Mouse (Mus musculus): ENCODE measurements around the gene Helz.
"Not testable (repeated sequence)": the region's sequence is repeated elsewhere in the genome, so short reads cannot be mapped to it uniquely, and the experiment has no call there.

Helz gene

DNA sequence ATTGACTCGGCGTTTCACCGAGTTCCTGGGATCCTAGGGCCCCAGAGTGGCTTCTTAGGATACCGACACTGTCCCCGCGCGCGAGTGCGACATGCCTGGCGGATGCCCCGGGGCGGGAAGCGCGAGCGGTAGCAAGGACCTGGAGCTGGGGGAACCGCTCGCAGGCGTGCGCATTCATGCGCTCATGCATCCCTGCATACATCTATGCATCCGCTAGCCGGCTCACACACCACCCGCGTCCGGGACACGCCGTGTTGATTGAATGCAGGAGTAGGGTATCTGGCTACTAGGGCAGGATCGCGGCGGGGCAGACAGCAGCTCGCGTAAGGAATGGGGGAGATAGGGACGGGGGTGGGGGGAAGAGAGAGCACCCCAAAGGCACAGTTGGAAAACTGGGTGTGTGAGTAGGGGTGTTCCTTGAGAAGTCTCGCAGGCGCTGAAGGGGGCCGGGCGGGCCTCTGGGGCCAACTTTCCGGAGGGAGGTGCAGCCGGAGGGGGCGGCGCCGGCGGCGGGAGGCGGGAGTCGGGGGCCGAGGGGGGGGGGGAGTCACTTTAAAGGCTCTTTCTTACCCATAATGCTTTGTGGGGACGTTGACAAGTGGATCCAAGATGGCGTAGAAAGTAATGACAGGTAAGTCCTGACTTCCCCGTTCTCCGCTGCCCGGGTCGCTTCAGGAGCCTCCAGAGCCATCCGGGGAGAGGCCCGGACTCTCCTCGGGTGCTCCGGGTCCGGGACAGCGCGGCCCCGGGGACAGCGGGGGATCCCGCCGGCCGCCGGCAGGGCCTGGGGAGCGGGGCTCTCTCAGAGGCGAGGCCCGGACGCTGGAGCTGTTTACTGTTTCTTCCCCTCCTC is at the start of gene Helz:
Helz (plus strand) TSS at position 580 of the 853 bp plus-strand sequence.
- DNase-seq (ENCODE audit: low read depth, low spot score): peak; percentile 88

DNA sequence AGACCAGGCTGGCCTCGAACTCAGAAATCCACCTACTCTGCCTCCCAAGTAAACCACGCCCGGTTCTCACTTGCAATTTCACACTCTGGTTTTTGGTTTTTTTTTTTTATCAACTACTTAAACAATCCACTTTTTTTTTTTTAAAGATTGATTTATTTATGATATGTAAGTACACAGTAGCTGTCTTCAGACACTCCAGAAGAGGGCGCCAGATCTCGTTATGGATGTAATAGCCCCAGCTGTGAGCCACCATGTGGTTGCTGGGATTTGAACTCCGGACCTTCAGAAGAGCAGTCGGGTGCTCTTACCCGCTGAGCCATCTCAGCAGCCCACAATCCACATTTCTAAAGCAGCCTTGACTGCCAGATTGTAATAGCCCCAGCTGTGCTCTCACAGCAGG is 44.9 kb upstream of the Helz start:
- DNase-seq (ENCODE audit: low read depth, low spot score): no peak

DNA sequence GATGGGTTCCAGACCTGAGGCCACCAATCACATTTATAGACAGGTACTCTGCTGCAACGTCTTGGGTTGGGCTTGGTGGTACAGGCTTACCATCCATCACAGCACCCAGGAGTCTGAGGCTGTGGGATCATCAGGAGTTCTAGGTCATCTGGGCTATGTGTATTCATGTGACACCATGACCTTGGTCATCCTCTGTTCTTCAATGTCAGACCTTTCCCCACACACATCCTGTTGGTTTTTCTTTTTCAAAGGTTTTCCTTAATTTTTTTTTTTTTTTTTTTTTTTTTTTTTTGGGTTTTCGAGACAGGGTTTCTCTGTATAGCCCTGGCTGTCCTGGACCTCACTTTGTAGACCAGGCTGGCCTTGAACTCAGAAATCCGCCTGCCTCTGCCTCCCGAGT is 43.4 kb upstream of the Helz start:
- not testable (repeated sequence) for DNase-seq (ENCODE audit: low read depth, low spot score)

DNA sequence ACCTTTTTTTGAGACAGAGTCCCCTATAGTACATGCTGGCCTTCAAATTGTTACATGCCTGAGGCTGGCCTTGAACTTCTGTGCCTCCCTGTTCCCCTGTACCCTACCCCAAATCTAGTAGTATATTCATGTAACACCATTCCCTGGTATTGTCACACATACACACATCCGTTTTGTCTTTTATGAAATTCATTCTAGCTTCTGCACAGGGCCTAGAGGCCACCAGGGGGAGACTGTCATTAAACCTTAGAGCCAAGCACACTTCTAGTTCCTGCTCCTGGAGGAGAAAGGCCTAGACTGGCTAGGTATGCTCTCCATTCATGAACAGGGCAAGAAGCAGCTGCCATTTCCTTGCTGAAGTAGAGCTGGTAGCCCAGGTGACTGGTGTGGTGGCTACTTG is 41.5 kb upstream of the Helz start:
- DNase-seq (ENCODE audit: low read depth, low spot score): peak; percentile 89

DNA sequence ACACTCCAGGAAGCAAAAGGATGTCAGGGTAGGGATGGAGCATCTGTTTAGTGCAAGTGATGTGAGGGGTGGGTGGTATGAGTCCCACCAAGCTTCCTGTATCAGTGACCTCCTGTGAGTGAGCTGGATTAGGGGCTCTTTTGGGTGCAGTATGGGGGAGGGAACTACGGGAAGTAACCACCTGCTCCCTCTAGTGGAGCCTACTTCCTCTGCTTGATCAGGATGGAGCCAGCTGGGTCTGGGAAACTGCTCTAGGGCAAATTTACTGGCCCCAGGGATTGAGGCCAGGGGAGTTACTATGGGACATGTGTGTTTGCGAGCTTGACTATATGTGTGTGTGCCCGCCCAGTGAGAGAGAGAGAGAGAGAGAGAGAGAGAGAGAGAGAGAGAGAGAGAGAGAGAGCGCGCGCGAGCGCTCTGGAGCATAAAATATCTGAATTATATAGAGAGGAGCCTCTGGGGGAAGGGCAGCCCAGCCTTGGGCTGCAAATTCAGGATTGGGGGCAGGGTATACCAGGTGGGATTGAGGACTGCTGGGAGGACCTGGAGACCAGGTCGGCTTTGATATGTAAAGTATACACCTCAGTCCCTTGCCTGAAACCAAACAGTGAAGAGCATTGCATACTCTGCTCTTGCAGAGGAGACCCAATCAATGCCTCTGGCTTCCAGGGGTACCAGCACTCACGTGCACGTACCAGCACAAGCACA is 37.9 kb upstream of the Helz start:
- DNase-seq (ENCODE audit: low read depth, low spot score): peak; percentile 92

DNA sequence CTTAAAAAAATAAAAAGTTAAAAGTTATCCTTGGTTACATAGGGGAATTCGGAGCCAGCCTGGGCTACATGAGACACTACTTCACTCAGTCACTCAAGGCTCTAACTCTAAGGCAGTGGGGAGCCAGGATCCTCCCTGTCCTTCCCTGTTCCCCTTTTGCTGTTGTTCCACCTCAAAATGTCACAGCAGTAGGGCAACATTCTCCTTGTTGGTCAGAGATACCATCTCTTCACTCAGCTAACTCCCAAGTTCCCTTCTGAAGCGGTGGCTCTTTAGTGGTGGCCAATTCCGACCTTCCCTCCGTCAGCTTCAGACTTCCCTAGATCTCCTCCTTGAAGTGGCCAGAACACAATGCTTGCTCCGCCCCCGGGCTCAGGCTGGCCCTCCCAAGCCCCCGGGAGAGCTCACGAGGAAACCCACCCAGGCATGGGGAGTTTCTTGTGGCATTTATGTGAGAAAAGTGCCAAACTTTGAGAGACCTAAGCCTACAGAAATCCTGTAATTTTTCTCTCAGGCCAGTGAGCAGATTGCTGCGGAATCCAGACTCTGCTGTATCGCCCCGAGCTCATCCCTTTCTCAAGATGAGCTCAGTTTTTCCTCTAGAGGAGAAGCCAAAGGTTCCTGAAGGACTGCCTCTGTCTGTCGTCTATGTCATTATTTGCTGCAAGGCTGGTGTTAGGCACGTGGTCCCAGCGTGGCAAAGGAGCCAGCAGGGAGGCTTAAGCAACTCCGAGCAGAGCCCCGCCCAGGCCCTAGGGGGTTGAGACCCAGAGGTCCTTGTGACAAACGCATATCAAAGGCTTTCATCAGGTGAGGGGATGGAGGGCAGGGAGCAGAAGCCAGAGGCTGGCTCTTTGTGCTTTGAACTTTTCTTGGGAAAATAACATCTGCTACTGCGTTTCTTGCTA is 37.1 kb upstream of the Helz start:
- peak; percentile 98 for DNase-seq (ENCODE audit: low read depth, low spot score)

DNA sequence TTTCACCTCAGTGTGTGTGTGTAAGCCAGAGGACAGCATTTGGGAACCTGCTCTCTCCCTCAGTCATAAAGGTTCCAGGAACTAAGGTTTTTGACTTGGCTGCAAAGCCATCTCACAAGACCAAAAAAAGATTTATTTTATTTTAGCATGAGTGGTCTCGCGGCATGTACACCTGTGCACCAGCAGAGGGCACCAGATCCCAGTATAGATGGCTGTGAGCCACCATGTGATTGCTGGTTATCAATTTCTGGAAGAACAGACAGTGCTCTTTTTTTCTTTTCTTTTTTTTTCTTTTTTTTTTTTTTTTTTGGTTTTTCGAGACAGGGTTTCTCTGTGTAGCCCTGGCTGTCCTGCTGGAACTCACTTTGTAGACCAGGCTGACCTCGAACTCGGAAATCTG is 35.8 kb upstream of the Helz start:
- DNase-seq (ENCODE audit: low read depth, low spot score): peak; percentile 85

DNA sequence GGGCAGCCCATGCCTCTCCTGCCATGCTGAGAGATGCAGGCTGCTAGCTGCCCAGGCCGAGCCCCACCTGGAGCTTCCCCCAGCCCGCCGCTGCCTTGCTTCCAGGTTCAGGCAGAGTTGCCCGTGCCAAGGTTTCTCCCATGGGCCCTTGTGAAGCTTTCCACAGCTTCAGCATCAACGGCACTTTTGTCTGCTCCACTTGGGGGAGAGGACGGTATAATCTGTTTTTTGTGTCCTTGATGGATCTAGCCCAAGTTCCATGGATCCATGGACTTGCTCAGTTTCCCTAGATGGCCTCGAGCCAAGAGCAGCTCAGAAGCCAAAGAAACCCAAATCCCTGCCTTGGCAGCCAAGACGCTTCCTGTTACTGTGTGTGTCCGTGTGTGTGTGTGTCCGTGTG is 34.7 kb upstream of the Helz start:
- no peak for DNase-seq (ENCODE audit: low read depth, low spot score)

DNA sequence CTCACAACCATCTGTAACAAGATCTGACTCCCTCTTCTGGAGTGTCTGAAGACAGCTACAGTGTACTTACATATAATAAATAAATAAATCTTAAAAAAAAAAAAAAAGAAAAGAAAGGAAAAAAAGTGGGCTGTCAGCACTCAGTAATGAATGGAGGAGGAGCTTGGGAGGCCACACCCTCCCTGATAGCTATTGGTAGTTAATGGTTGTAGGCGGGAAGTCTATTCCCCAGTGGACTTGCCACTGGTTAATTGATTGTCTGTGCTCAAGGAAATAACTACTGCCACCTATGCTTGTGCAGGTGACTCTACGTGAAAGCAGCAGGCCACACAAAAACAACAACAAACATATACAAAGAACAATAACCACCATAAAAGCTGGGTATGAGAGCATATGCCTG is 31.3 kb upstream of the Helz start:
- DNase-seq (ENCODE audit: low read depth, low spot score): peak; percentile 55

DNA sequence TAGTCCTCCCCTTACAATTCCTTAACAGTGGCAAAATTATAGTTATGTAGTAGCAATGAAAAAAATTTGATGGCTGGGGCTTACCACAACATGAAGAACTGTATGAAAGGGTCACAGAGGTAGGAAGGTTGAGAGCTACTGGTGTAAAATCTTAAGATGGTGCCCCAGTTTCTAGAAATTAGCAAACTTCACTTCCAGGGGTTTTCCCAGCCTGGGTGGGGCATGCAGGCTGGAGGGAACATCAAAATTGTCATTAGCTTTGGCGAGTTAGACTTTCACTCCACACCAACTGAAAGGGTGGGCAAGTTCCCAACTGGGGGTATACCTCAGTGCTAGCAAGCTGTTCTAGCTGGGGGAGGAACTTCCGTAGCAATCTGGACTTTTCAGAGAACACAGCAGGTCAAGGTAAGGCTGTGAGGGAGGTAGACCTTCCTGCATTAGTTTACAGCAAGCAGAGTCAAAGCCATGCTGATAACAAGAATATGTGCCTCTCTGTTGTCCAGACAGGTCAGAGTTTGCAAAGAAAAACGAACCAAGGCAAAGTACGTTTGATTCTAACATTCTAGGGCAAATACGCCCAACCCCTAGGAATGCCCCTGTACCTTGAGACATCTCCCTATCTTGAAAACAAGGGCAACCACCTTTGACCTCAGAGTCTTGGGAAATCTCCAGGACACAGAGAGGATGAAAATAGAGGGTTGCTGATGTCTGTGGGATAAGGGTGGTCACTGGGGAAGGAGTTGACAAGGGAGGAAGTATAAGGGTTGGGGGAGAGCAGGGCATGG is 28.9 kb upstream of the Helz start:
- no peak for DNase-seq (ENCODE audit: low read depth, low spot score)

DNA sequence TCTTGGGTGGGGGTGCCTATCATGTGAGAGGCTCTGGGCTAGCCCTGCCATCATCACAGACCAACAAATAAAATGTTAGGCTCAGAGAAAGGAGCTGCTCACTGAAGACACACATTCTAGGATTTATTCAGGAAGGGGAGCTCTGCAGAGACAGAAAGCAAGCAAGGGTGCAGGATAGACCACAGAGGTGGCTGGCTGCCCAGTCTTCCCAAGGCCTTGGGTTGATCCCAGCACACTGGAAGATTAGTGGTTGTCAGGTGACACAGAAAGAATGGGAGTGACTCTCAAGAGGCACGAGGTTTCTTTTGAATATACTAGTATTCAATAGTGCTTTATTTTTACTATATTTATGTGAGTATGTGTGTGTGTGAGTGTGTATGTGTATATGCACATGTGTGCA is 26.6 kb upstream of the Helz start:
- no peak for DNase-seq (ENCODE audit: low read depth, low spot score)

DNA sequence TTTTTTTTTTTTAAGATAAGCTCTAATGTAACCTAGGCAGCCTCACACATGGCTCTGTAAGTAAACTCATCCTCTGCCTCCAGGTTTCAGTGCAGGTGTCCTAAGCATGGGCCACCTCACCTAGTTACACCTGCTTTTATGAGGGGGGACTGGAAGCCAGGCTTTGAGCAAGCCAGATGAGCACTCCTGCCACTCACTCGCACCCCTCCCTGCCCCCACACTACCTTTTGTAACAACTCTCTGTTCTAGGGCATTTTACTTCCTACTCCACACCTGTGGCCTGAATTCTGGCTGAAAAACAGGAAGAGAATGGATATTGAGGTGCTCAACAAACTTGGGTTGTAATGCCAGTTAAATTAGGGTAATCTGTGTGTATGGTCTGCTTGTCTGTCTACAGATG is 22.8 kb upstream of the Helz start:
- no peak for DNase-seq (ENCODE audit: low read depth, low spot score)

DNA sequence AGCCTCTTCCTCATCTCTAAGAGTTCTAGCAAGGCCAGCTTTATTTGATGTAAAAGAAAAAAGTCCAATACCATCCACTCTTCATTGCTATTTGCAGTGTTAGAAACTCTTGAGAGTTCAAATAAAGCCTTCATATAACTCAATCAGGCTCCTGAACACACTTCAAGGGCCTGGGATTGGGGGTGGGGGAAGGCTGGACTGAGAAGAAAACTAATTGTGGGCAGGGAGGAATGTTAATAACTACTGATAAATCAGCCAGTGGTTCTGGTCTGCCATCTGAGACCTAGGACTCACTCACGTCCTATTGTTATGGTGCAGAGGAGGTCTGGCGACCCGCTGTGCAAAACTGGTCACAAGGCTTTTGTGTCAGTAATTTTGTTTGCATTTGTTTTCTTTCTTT is 20.1 kb upstream of the Helz start:
- DNase-seq (ENCODE audit: low read depth, low spot score): peak; percentile 47

DNA sequence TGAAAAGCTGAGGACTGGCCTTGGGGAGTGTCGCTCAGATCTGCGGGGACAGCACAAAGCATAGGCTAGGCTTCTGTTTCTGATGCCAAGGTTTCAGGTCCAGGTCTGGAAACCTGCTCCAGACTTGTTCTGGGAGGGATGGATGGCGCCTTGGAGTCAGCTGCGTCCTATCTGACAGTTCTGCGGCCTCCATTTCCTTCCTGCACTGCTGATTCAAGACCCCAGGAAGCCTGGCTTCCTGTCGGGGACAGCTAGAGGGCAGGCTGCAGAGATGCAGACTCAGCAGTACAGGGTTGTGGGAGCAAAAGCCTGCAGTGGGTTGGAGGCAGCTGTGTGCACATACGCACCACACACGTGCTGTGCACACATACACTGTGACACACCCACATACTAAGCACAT is 18.4 kb upstream of the Helz start:
- DNase-seq (ENCODE audit: low read depth, low spot score): peak; percentile 59

DNA sequence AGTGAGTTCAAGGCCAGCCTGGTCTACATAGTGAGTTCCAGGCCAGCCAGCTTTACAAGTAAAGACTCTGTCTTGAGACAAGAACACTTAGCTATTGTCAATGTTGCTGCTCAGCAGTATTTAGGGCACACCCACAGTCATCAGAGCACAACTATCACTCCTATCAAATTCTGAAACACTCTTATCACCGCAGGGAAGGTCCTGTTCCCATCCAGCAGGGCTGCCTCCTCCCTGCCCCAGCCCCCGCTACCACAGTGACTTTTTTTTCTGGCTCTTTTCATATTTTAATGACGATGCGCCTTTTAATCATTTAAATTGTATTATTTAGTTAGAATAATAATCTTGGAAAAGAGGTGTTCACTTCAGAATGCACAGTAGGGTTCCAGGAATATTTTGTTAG is 16.3 kb upstream of the Helz start:
- peak; percentile 82 for DNase-seq (ENCODE audit: low read depth, low spot score)

DNA sequence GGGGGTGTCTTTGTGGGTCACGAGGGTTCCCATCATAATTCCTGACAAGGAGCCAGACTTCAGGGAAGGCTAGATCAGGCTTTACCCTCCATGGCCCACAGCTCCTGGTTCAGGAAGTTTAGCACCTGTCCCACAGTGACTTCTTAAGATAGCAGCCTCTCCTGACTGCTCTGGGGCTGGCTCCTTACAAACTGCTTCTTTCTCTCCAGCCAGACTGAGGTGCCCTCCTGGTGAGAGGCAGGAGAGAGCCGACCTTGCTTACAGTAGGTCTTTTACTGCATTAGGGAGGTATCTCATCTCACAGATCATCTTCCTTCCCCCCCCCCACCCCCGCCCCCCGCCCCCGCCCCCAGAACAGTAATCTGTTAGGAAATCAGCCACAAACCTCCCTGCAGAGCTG is 15.5 kb upstream of the Helz start:
- peak; percentile 88 for DNase-seq (ENCODE audit: low read depth, low spot score)

DNA sequence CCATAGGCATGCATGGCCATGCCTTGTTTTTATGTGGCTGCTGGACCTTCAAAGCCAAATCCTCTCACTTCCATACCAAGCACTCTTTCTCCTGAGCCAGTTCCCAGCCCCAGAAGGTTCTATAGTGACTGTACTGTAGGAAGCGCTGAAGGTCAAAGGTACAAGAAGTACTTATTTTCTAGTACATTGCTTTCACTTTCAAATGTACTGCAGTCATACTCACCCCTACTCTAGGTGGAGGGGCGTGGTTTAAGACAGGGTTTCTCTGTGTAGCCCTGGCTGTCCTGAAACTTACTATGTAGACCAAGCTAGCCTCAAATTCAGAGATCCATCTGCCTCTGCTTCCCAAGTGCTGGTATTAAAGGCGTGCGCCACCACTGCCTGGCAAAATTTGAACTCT is 8.7 kb upstream of the Helz start:
- peak; percentile 93 for DNase-seq (ENCODE audit: low read depth, low spot score)

DNA sequence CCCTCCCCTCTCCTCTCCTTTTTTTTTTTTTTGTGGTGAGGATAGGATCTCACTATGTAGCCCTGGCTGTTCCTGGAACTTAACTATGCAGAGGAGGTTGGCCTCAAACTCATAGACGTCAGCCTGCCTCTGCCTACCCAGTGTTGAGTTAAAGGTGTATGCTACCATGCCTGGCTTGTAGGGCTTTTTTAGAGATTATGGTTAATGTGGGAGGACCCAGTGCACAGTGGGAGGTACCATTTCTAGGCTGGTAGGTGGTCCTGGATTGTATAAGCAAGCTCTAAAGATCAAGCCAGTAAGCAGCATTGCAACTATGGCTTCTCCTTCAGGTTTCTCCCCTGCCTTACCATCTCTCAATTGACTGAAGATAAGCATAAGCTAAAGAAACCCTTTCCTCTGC is 7.4 kb upstream of the Helz start:
- peak; percentile 60 for DNase-seq (ENCODE audit: low read depth, low spot score)

DNA sequence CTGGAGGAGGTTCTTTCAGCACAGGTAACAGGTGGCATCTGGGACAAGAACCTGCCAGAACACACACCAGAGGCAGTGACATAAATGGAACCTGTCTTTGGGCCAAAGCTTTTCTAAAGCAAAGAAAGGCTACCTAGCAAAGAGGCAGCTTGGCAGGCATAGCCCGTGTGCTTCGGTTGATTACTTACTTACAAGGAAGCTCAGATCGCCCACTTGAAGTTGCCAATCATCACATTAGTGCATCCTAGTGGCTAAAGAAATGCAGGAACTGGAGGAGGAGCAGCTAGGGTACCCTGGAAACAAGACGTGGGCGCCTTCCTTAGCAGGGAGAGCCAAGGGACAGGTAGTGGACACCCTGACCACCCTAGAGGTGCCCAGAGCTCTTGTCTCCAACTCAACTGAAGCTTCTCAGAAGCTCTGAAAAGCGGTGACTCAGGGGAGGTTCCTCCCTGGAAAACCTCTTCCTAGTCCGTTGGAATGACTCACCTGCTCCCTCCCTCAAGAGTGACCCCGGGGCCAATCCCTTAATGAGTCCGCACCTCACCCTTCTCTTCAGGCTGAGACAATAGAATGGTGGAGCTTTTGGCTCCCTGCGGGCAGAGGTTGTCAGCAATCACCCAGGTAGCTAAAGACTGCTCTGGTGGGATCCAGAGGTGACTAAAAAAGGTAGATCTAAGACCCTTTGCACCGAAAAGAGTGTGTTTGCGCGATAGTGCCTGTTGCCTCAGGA is 1.8 kb upstream of the Helz start:
- DNase-seq (ENCODE audit: low read depth, low spot score): peak; percentile 67

DNA sequence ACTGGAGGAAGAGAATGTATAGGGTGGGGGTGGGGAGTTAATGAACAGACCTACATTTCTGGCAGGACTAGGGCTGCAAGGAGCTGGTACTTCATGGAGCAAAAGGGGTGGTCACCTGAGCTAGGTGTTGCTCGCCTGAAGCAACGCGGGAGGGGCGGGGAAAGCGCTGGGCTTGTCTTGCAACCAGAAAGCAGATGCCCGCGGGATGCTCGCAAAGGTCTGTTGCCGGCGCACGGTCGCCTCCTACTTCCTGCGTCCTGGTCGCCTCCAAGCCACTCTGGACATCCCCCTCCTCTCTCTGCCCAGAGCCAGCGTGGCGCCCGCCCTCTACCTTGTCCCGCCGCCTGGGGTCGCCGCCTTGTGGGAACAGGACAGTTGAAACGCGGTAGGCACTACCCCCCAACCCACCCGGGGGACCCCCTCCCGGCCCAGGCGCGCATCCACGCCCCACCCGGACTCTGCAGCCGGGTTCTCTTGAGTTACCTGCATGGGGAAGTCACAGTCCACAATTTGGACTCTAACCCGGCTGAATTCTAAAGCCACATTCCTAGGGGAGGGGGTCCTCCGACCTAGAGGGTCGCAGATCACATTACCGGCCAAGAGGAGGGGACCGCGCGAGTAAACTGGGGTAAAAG is 946 bp upstream of the Helz start:
- peak; percentile 90 for DNase-seq (ENCODE audit: low read depth, low spot score)

Measured in ES-CJ7 (cell line).